Mouse (Mus musculus): ENCODE results near the gene Chd3. TPM values are rescaled to one million over a fixed set of nuclear protein-coding genes. Genes with fewer than 3 reads are reported as not detected.

The Chd3 gene
- polyA plus RNA-seq, 1 experiment from 2014 or later = 89.3 TPM

DNA sequence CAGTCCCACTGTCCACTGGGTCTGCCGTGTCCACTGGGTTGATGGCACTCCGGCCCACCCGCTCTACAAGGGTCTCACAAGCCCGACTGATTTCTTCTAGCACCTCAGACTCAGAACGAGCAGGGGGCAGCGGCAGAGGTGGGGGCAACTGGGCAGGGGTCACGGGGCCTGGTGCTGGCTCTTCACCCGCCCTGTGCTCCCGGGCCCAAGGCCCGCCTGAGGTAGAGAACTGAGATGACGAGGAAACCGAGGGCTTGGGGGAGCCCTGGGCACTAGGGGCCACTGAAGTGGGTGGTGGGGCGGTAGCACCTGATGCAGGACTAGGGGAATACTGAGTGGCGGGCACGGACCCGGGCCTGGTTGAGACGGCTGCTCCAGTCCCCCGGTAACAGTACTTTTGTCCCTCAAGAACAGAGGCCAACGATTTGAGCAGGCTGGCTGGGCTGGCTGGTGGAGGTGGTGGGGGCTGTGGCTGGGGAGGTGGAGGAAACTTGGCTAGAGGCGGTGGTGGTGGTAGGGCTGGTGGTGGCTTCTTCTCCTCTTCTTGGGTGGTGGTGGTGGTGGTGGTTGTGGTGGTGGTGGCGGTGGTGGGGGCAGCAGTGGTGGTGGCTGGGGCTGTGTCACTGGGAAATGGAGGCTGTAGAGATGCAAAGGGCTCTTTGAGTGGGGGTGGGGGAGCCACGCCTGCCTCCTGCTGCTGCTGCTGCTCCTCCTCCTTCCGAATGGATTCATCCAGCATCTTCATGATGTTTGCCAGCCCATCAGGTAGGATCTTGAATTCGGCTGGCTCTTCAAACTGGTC lies 35.6 kb upstream of the Chd3 start:
- no peaks in the 10 kb centered on the region for H3K9me3 ChIP-seq
- H3K9ac ChIP-seq = no peak overlapping the region
- no peak for ATAC-seq (ENCODE audit: insufficient number of reproducible peaks, low FRiP score, low TSS enrichment, low read depth)
- H3K27me3 ChIP-seq = peaks cover 9% of the 10 kb centered on the region; the same call in 1 of the 2 replicates
- no peak overlapping the region for H3K27ac ChIP-seq
- peaks cover 84% of the 10 kb centered on the region for H3K36me3 ChIP-seq
- WGBS = 91% methylated on average over 21 of the region's 24 CpGs
- no peak overlapping the region for H3K4me2 ChIP-seq
- H3K4me1 ChIP-seq = peaks cover 33% of the 10 kb centered on the region
- H3K4me3 ChIP-seq = no peak overlapping the region

- WGBS = 89% methylated on average over 36 of the region's 38 CpGs
- Histone ChIP-seq H3K27me3 (peaks cover 9% of the 10 kb centered on the region; the same call in 1 of the 2 replicates), H3K27ac (no peak overlapping the region), H3K4me1 (peaks cover 34% of the 10 kb centered on the region), H3K9me3 (no peaks in the 10 kb centered on the region), H3K4me3 (no peak overlapping the region), H3K9ac (no peak overlapping the region), H3K4me2 (no peak overlapping the region), H3K36me3 (peaks cover 88% of the 10 kb centered on the region)
- no peak for ATAC-seq (ENCODE audit: insufficient number of reproducible peaks, low FRiP score, low TSS enrichment, low read depth)
Measured at GRCm38 (mm10) chr11:69403691-69404594, 34.7 kb upstream of the Chd3 start.

DNA sequence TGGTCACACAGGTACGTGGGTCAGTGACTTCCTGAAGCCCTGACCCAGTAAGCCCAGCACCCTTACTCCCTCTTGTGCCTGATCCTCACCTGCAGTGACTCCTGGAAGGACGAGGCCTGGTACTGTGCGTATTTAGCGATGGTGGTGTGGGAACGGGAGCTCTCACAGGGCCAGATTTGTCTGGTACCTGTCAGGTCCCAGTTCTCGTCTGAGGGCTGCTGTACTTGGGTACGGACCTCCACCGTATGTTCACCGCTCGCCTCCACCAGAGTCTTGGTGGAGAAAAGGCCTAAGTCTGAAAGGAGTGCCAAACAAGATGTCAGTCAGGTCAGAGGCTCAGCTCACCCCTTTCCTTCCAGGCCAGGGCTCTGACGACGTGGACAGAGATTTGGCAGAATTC lies 32.8 kb upstream of the Chd3 start:
- Histone ChIP-seq H3K27ac (no peak overlapping the region), H3K9ac (no peak overlapping the region), H3K4me2 (no peak overlapping the region), H3K36me3 (peaks cover 75% of the 10 kb centered on the region), H3K4me1 (peaks cover 37% of the 10 kb centered on the region), H3K27me3 (peaks cover 9% of the 10 kb centered on the region; the same call in 1 of the 2 replicates), H3K4me3 (no peak overlapping the region), H3K9me3 (no peaks in the 10 kb centered on the region)
- WGBS = 85% methylated on average over 12 of the region's 12 CpGs
- no peak for ATAC-seq (ENCODE audit: insufficient number of reproducible peaks, low FRiP score, low TSS enrichment, low read depth)

- Histone ChIP-seq H3K4me1 (peaks cover 45% of the 10 kb centered on the region), H3K27me3 (peaks cover 9% of the 10 kb centered on the region; the same call in 1 of the 2 replicates), H3K4me2 (no peak overlapping the region), H3K27ac (no peak overlapping the region), H3K4me3 (no peak overlapping the region), H3K9ac (no peak overlapping the region), H3K36me3 (peaks cover 68% of the 10 kb centered on the region), H3K9me3 (no peaks in the 10 kb centered on the region)
- WGBS = 14% methylated on average over 22 of the region's 22 CpGs
- peak; percentile 50 for ATAC-seq (ENCODE audit: insufficient number of reproducible peaks, low FRiP score, low TSS enrichment, low read depth)
Measured at GRCm38 (mm10) chr11:69401210-69401637, 32.0 kb upstream of the Chd3 start.

DNA sequence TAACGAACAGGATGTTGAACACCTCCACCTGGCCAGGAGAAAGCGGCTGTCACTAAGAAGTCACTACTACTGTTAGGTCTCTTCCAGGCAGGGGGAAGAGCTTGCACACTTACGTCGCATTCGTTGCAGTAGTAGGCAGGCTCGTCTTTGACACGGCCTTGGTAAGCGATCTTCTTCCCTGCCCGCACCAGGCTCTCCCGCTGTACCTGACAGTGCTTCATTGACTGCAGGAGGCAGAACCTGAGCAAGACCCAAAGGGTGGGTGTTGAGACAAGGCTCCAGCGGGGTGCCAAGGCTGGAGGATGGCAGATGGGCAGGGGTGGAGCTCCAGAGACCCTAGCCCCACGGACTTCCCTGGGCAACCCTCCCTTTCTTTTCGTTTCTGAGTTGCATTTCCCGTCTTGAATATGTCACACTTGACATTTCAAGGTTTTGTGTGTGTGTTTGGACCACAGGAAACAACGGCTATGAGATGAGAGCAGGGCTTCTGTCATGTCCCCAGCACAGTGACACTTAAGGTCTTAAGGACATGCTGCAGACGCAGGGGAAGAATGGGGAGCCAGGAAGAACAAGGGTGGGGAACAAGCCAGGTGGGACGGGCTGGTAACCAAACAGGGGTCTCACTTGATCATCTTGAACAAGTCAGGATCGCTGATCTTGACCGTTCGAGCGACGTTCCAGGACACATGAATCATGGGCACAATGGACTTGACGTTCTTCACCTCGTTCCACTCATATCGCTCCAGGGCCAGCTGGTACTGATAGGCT lies 31.1 kb upstream of the Chd3 start:
- Histone ChIP-seq H3K4me3 (no peak overlapping the region), H3K36me3 (peaks cover 58% of the 10 kb centered on the region), H3K4me2 (no peak overlapping the region), H3K27ac (peak overlapping the region; percentile 27; the same call in 1 of the 2 replicates), H3K9ac (no peak overlapping the region), H3K9me3 (no peaks in the 10 kb centered on the region), H3K4me1 (peaks cover 48% of the 10 kb centered on the region), H3K27me3 (peaks cover 9% of the 10 kb centered on the region; the same call in 1 of the 2 replicates)
- ATAC-seq (ENCODE audit: insufficient number of reproducible peaks, low FRiP score, low TSS enrichment, low read depth) = no peak
- WGBS = 77% methylated on average over 25 of the region's 25 CpGs

GRCm38 (mm10) chr11:69399201-69400082 lies 30.2 kb upstream of the Chd3 start:
- Histone ChIP-seq H3K27me3 (peaks cover 9% of the 10 kb centered on the region; the same call in 1 of the 2 replicates), H3K9ac (no peak overlapping the region), H3K36me3 (peaks cover 50% of the 10 kb centered on the region), H3K9me3 (no peaks in the 10 kb centered on the region), H3K27ac (peak overlapping the region; percentile 27; the same call in 1 of the 2 replicates), H3K4me2 (0 out of 2 replicates have a peak overlapping the region, but pooled peaks have one; percentile 20), H3K4me1 (peaks cover 51% of the 10 kb centered on the region), H3K4me3 (peak overlapping the region; percentile 15; the same call in 1 of the 2 replicates)
- ATAC-seq (ENCODE audit: insufficient number of reproducible peaks, low FRiP score, low TSS enrichment, low read depth) = no peak
- WGBS = 30% methylated on average over 65 of the region's 66 CpGs

GRCm38 (mm10) chr11:69398486-69399200 lies 29.4 kb upstream of the Chd3 start:
- peak overlapping the region; percentile 70; the same call in 1 of the 2 replicates for H3K4me3 ChIP-seq
- H3K9ac ChIP-seq = no peak overlapping the region
- no peak for ATAC-seq (ENCODE audit: insufficient number of reproducible peaks, low FRiP score, low TSS enrichment, low read depth)
- H3K9me3 ChIP-seq = no peaks in the 10 kb centered on the region
- H3K27ac ChIP-seq = no peak overlapping the region
- peak overlapping the region; percentile 25; the same call in 1 of the 2 replicates for H3K4me2 ChIP-seq
- H3K27me3 ChIP-seq = peaks cover 9% of the 10 kb centered on the region; the same call in 1 of the 2 replicates
- 29% methylated on average over 21 of the region's 21 CpGs for WGBS
- peaks cover 42% of the 10 kb centered on the region for H3K36me3 ChIP-seq
- H3K4me1 ChIP-seq = peaks cover 55% of the 10 kb centered on the region

- H3K4me2 ChIP-seq = peak within 1 kb of the TSS; percentile 25
- ATAC-seq (ENCODE audit: insufficient number of reproducible peaks, low FRiP score, low TSS enrichment, low read depth) = no peak
- H3K4me1 ChIP-seq = peaks cover 55% of the 10 kb centered on the region
- no peaks in the 10 kb centered on the region for H3K9me3 ChIP-seq
- peak within 1 kb of the TSS; percentile 99 for H3K27ac ChIP-seq
- H3K27me3 ChIP-seq = peaks cover 9% of the 10 kb centered on the region; the same call in 1 of the 2 replicates
- 0 out of 2 replicates have a peak within 1 kb of the TSS, but pooled peaks have one; percentile 29 for H3K9ac ChIP-seq
- H3K36me3 ChIP-seq = peaks cover 36% of the 10 kb centered on the region
- WGBS = 14% methylated on average over 16 of the region's 16 CpGs
- H3K4me3 ChIP-seq = peak within 1 kb of the TSS; percentile 70
Measured at GRCm38 (mm10) chr11:69398059-69398458, 28.9 kb upstream of the Chd3 start, which contains the start of gene Tmem88. TSS of gene Tmem88 (minus strand) at chr11:69398234.

- H3K27me3 ChIP-seq = peaks cover 9% of the 10 kb centered on the region; the same call in 1 of the 2 replicates
- no peak for ATAC-seq (ENCODE audit: insufficient number of reproducible peaks, low FRiP score, low TSS enrichment, low read depth)
- H3K4me1 ChIP-seq = peaks cover 55% of the 10 kb centered on the region
- peak overlapping the region; percentile 99 for H3K27ac ChIP-seq
- WGBS = 17% methylated on average over 24 of the region's 24 CpGs
- H3K9me3 ChIP-seq = no peaks in the 10 kb centered on the region
- H3K36me3 ChIP-seq = peaks cover 32% of the 10 kb centered on the region
- peak overlapping the region; percentile 25; the same call in 1 of the 2 replicates for H3K4me2 ChIP-seq
- H3K4me3 ChIP-seq = peak overlapping the region; percentile 70
- 0 out of 2 replicates have a peak overlapping the region, but pooled peaks have one; percentile 29 for H3K9ac ChIP-seq
Measured at GRCm38 (mm10) chr11:69397581-69398057, 28.4 kb upstream of the Chd3 start.
